Mouse (Mus musculus) cerebellum, adult 2 months (tissue): ENCODE data around the gene Plin5. TPM values are rescaled to one million over a fixed set of nuclear protein-coding genes. Genes with fewer than 3 reads are reported as not detected.
"Not testable (repeated sequence)": the region's sequence is repeated elsewhere in the genome, so short reads cannot be mapped to it uniquely, and the experiment has no call there.

ENCODE experiments used
- DNase-seq, 2 experiments: peaks; one replicate each; pipeline ENCODE4 v3.0.0; 2021
- H3K27ac ChIP-seq: fragments of 200-500 bp; 2 replicates; pipeline ENCODE4 v1.5.1; 2012; ENCODE audit warnings: low read length, control low read depth, inconsistent platforms; ENCODE audit not compliant: insufficient read depth
- H3K27me3 ChIP-seq: fragments of 200-500 bp; 2 replicates; pipeline ENCODE4 v1.6.1; 2012; ENCODE audit warnings: inconsistent platforms, mild to moderate bottlenecking, low read length, moderate library complexity; ENCODE audit not compliant: control insufficient read depth, insufficient read depth
- H3K4me1 ChIP-seq: fragments of 200-500 bp; 2 replicates; pipeline ENCODE4 v1.6.1; 2011; ENCODE audit warnings: low read length; ENCODE audit not compliant: control insufficient read depth, insufficient read depth
- H3K4me3 ChIP-seq: fragments of 200-500 bp; replicated peaks from 2 replicates; pipeline ENCODE3; 2011; ENCODE audit warnings: mild to moderate bottlenecking, low read depth, low read length, control low read depth; ENCODE audit not compliant: insufficient read depth
- CTCF ChIP-seq: fragments of 200-500 bp; IDR thresholded peaks from 2 replicates; pipeline ENCODE4 v1.5.1; 2011; ENCODE audit warnings: low read depth, mild to moderate bottlenecking, control low read depth, low read length, moderate library complexity, borderline replicate concordance; ENCODE audit not compliant: insufficient read depth
- POLR2A ChIP-seq: fragments of 200-500 bp; IDR thresholded peaks from 2 replicates; pipeline ENCODE4 v1.6.1; 2011; ENCODE audit warnings: low read length, control low read depth, borderline replicate concordance; ENCODE audit not compliant: insufficient read depth
- WGBS: fragments of 180-500 bp; shearing (Covaris S2); methylation state at CpG from one replicate; pipeline ENCODE4 v1.1.7; 2018; 5-methylcytosine and 5-hydroxymethylcytosine counted together
- polyA plus RNA-seq: library from polyadenylated mRNA; depleted of rRNA; stranded (reverse); fragments of >200 nt; gene quantifications from 2 replicates; pipeline ENCODE4 v1.2.3, GENCODE M21; 2012

Gene Plin5
- polyA plus RNA-seq, 1 experiment, result 0.38 TPM

GRCm38 (mm10) chr17:56109219-56110051, 8.0 kb downstream of the Plin5 start, which contains the start of gene Plin4:
Gene Plin4 (minus strand): TSS chr17:56109803.
- H3K27me3 ChIP-seq, result no peaks in the 10 kb centered on the region
- 50% methylated on average over 10 of the region's 10 CpGs for WGBS
- no peaks in the 10 kb centered on the region for H3K4me1 ChIP-seq
- H3K4me3 ChIP-seq, result no peak within 1 kb of the TSS
- DNase-seq, result no peak
- TF ChIP-seq CTCF (no peak), POLR2A (no peak)
- peak within 1 kb of the TSS; percentile 73 for H3K27ac ChIP-seq

GRCm38 (mm10) chr17:56108334-56109044, 8.9 kb downstream of the Plin5 start:
- Histone ChIP-seq H3K27me3 (no peaks in the 10 kb centered on the region), H3K4me3 (no peak overlapping the region), H3K4me1 (no peaks in the 10 kb centered on the region), H3K27ac (peak overlapping the region; percentile 73)
- TF ChIP-seq POLR2A (0 out of 2 replicates have a peak, but pooled peaks have one; percentile 11), CTCF (no peak)
- 44% methylated on average over 6 of the region's 6 CpGs for WGBS
- DNase-seq, result peak in 1 of 2 experiments; percentile 55

DNA sequence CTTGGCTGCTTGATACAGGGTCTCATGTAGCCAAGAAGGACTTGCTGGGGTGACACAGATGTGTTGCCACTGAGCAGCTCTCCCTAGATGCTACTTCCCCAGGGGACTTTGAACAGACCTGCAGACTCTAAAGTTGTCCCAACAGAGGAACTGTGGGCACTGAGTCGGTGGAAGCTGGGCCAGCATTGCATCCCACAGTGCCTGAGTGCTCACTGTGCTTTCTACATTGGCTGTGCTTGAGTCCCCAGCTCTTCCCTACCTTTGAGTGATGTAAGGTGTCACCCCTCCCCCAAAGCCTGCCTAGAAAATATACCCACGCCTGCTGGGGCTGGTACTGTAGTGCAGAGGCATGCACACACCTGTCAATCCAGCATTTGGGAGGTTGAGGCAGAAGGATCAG, 9.7 kb downstream of the Plin5 start:
- H3K4me3 ChIP-seq, result no peak overlapping the region
- H3K27me3 ChIP-seq, result no peaks in the 10 kb centered on the region
- peak overlapping the region; percentile 73; the same call in 1 of the 2 replicates for H3K27ac ChIP-seq
- H3K4me1 ChIP-seq, result no peaks in the 10 kb centered on the region
- no peak for DNase-seq
- no peak for TF ChIP-seq POLR2A
- TF ChIP-seq CTCF, result no peak
- WGBS, result 66% methylated on average over 2 of the region's 2 CpGs

- no peak overlapping the region for H3K27ac ChIP-seq
- no peaks in the 10 kb centered on the region for H3K4me1 ChIP-seq
- no peak for DNase-seq
- no peaks in the 10 kb centered on the region for H3K27me3 ChIP-seq
- TF ChIP-seq POLR2A (no peak), CTCF (no peak)
- 87% methylated on average over 4 of the region's 4 CpGs for WGBS
- H3K4me3 ChIP-seq, result no peak overlapping the region
These were observed 10.4 kb downstream of the Plin5 start for GRCm38 (mm10) chr17:56106981-56107380.

- not testable (repeated sequence) for H3K4me1 ChIP-seq, H3K27me3 ChIP-seq, DNase-seq, H3K27ac ChIP-seq, H3K4me3 ChIP-seq
- WGBS, result 94% methylated on average over 4 of the region's 4 CpGs
These were observed 11.0 kb downstream of the Plin5 start for GRCm38 (mm10) chr17:56106436-56106835.

- DNase-seq, H3K27ac ChIP-seq, H3K4me3 ChIP-seq, H3K27me3 ChIP-seq, H3K4me1 ChIP-seq: not testable (repeated sequence)
- WGBS, result 83% methylated on average over 5 of the region's 5 CpGs
These were observed 12.6 kb downstream of the Plin5 start for GRCm38 (mm10) chr17:56104821-56105220.

GRCm38 (mm10) chr17:56103465-56104285, 13.7 kb downstream of the Plin5 start:
- Histone ChIP-seq H3K4me3 (no peak overlapping the region), H3K27ac (no peak overlapping the region), H3K4me1 (no peaks in the 10 kb centered on the region), H3K27me3 (no peaks in the 10 kb centered on the region)
- DNase-seq, result no peak
- WGBS, result 94% methylated on average over 8 of the region's 8 CpGs
- TF ChIP-seq CTCF (no peak), POLR2A (no peak)
